Mouse (Mus musculus): Measurements from ENCODE around the gene Stmn1. TPM values are rescaled to one million over a fixed set of nuclear protein-coding genes. Genes with fewer than 3 reads are reported as not detected.

Stmn1 gene
- total RNA-seq, 2 experiments from 2014 or later, result 152 to 171 TPM

DNA sequence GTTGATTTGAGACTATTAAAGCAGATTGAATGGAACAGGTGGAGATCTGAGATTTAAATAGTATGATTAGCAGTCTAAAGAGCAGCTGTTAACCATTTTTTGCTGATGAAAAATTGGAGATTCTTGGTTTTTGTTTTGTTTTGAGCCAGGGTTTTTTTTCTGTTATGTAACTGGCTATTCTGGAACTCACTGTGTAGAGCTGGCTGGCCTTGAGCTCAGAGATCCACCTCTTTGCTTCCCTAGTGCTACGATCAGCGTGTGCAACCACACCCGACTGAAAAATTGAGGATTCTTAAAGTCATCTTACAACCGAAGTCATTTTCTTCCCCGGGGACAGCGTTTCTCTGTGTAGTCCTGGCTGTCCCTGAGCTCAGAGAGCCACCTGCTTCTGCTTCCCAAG is 43.6 kb downstream of the Stmn1 start:
- DNase-seq (ENCODE audit: low spot score in 2 of 2), result no peak

DNA sequence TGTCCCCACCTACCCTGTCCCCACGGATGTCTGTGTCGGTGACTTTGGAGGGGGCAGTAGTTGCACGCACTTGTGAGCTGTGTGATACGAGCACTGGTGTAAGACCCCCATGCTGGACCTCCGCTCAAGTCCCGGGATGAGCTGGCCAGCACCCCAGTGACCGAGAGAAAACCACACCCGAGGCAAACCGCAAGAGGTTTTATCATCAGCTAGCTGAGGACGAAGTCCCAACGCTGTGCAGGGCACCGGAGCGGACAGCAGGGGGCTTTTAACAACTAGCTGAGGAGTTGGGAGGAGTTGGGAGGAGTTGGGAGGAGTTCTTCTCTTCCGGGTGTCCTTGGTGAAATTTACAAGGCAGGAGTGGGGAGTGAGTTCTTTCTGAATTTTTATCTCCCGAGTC is 44.7 kb downstream of the Stmn1 start:
- DNase-seq (ENCODE audit: low spot score in 2 of 2), result peak; percentile 40 to 81

DNA sequence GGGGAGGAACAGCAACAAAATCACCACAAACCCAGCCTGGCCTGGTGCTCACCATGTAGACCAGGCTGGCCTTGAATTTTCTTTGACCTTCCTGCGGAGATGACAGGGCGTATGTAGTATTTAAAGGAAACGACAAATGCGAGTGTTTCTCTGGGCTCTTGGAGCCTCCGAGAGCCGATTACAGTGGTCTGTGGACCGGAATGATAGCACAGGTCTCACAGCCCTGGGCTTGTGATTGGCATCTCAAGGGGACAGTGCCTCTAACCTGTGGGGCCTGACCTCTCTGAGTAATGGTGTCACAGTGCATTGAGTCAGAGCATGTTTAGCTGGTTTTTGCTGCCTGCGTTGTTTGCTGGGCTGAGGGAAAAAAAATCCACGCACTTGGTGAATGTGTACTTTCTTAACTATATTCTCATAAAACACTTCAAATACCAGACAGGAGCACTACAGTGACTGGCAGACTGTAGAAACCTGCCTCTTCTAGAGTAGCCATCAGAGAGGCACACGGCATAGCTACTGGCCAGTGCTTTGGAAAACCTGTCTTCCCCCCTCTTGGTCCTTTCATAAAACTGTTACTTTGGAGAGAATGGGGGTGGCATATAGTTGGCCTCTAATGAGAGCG is 46.3 kb downstream of the Stmn1 start:
- DNase-seq (ENCODE audit: low spot score in 2 of 2), result no peak

DNA sequence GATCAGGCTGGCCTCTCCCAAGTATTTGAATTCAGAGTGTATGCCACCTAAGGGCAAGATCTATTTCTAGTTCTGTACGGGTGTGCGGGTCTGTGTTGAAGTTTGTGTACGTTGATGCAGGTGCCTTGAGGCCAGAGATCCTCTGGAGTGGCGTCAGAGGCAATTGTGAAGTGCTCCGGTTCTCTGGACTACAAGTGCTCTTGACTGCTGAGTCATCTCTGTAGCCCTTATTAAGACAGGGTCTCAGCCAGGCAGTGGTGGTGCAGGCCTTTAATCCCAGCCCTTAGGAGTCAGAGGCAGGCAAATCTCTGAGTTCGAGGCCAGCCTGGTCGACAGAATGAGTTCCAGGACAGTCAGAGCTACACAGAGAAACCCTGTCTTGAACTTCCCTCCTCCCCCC is 47.5 kb downstream of the Stmn1 start:
- no peak for DNase-seq (ENCODE audit: low spot score in 2 of 2)

DNA sequence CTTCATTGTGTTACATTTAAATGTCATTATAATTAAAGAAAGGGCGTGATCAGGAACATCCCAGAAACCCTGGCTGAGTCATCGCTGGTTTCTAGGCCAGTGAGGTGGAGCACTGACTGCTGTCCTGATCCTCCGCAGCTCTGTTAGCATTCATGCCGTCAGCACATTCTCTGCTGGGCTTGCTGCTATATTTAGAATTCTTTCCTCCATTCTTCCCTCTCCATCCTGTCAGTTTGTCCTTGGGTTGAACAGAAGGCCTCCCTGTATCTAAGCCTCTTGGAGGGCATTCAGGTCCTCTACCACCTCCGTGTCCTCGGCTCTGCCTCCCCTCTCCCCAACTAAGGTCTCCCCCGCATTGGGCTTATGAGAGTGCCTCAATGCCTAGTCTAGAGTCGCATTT is 48.9 kb downstream of the Stmn1 start:
- no peak for DNase-seq (ENCODE audit: low spot score in 2 of 2)

DNA sequence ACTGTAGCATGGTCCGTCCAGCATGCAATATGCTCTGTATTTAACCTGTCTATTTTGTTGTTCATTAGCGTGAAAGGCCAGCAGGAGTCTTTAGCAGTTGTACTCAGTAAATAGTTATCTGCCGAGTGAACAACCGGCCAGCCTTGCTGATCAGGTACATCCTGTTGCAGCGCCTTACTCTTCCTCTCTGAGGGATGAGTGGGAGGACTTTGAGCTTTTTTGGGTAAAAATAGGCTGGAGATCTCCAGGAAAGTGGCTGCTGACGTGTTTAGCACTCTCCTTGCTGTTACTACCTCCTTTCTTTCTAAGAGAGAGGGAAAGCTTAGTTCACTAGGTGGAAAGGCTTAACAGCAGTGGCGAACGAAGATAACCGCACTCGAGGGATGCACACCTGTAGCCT is 49.6 kb downstream of the Stmn1 start:
- DNase-seq (ENCODE audit: low spot score in 2 of 2), result no peak

DNA sequence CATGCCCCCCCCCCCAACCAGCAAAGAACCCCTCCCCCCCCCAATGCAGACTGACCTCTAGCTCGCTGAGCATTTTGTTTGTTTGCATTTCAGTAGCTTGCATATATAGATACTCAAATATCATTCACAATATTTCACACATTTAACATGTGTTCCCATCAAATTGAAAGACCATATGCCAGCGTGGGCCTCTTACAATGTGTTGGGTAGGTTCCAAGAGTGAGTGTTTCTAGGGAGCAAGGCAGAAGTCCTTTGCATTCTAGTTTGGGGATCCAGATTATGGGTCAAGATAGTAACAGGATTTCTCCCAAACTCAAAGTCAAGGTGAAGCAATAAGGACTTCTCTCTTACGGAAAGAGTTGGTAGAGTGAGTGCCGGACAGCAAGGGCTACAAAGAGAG is 50.4 kb downstream of the Stmn1 start:
- no peak for DNase-seq (ENCODE audit: low spot score in 2 of 2)

DNA sequence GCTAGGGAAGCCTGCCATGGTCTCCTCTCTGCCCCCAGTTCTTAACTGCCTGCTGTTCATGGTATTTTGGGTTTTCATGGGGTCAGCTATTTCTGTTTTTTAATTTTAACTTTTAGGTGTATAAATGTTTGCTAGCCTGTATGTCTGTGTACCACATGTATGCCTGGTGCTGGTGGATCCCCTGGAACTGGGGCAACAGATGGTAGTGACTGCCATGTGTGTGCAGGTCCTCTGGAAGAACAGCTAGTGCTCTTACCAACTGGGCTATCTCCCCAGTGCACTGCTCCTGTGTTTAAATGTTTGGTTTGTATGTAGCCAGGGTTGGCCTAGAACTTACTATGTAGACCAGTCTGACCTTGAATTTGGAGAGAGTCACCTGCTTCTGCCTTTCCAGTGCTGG is 51.2 kb downstream of the Stmn1 start:
- no peak for DNase-seq (ENCODE audit: low spot score in 2 of 2)

Small RNAs within 50 kb of the gene (microRNA-seq; reads per million reads assigned to microRNA genes)
- gene Gm23634, result 1.1 reads per million

Other genes starting within 250 kb of the Stmn1 start
- not detected for gene Catsper4, start 240.9 kb upstream of the Stmn1 start, total RNA-seq (2021)
- gene Cnksr1, start 229.9 kb upstream of the Stmn1 start, total RNA-seq (2021), result 1 to 10 TPM; 1.8 to 2.3 TPM
- not detected for gene E130218I03Rik, start 224.7 kb upstream of the Stmn1 start, total RNA-seq (2021)
- 1 to 10 TPM; 5.8 to 6.1 TPM for gene Zfp593, start 222.7 kb upstream of the Stmn1 start, total RNA-seq (2021)
- not detected for gene Gm30191, start 221.4 kb upstream of the Stmn1 start, total RNA-seq (2021)
- 1 to 10 TPM; 4.5 to 5.7 TPM for gene Grrp1, start 214.2 kb upstream of the Stmn1 start, total RNA-seq (2021)
- gene Pdik1l, start 180.4 kb upstream of the Stmn1 start, total RNA-seq (2021), result 10 to 100 TPM; 10.4 to 11.8 TPM
- 10 to 100 TPM; 48.4 to 59.5 TPM for gene Trim63, start 153.2 kb upstream of the Stmn1 start, total RNA-seq (2021)
- under 1 TPM; 0.44 to 0.54 TPM for gene Slc30a2, start 125.1 kb upstream of the Stmn1 start, total RNA-seq (2021)
- 10 to 100 TPM in 1 of 2 experiments, 1 to 10 TPM in 1; 7.5 to 10.2 TPM for gene Extl1, start 84.5 kb upstream of the Stmn1 start, total RNA-seq (2021)
- gene Pafah2, start 72.0 kb upstream of the Stmn1 start, total RNA-seq (2021), result 1 to 10 TPM; 4.4 to 4.9 TPM
- 1 to 10 TPM; 4.8 to 6.3 TPM for gene Paqr7, start 28.4 kb downstream of the Stmn1 start, total RNA-seq (2021)
- gene Aunip, start 42.7 kb downstream of the Stmn1 start, total RNA-seq (2021), result 1 to 10 TPM; 1.9 to 2.1 TPM
- gene Mtfr1l, start 67.1 kb downstream of the Stmn1 start, total RNA-seq (2021), result 100 to 1,000 TPM in 1 of 2 experiments, 10 to 100 TPM in 1; 99.7 to 104 TPM
- gene Selenon, start 83.8 kb downstream of the Stmn1 start, total RNA-seq (2021), result 10 to 100 TPM; 43.5 to 45.4 TPM
- 10 to 100 TPM; 16.7 to 17.9 TPM for gene Man1c1, start 236.0 kb downstream of the Stmn1 start, total RNA-seq (2021)

Measured in gastrocnemius, postnatal 4 days (tissue).